Mouse (Mus musculus): ENCODE measurements around the gene Gm17606. TPM values are rescaled to one million over a fixed set of nuclear protein-coding genes. Genes with fewer than 3 reads are reported as not detected.

Gm17606 gene
- polyA plus RNA-seq (2021; fragmentation: Nextera tagmentation) = not detected in 2 replicates
- long read RNA-seq, experiment 1 = 0 reads
- long read RNA-seq, experiment 2 = 0 reads

DNA sequence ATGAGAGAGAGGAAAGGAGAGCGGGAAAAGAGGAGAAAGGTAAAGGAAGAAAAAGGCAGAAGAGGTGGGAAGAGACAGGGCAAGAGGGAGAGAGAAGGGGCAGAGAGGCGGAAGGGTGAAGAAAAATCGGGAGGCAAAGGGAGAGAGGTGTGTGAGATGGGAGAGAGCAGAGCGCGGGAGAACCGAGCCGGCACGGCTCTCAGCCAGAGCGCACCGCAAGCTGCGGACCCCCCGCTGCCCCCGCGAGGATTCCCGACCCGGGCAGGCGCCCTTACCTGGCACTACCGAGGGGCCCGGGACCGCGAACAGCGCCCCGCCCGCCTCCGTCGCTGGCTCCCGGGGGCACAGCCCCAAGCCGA lies at the start of gene Gm17606:
Gene Gm17606, plus strand, starts transcription at position 7 of the 359 bp plus-strand sequence.

GRCm38 (mm10) chr14:54605752-54606321 lies 34.9 kb upstream of the Gm17606 start, which contains the start of gene 4931414P19Rik:
Gene 4931414P19Rik, minus strand, starts transcription at chr14:54605993.

DNA sequence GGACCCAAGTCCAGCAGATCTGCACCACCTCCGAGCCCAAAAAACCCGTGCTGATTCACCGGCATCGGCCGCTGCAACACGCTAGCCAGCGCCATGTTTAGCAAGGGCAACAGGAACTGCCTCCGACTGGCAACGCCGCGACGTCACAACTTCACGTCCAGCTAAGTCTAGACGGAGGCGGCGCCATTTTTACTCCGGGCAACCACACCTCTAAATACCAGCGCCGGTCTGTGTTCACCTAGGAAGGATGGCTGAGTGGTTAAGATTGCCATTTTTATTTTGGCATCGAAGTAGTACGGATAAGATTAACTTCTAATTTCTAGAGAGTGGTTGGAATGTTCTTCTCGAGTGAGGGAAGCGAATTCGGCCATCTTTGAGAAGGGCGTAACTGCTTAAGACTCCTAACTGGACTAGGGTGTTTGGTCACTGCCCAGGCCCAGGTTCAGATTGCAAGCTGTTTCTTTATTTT lies 22.8 kb upstream of the Gm17606 start, which contains the start of gene Psmb5:
Gene Psmb5, minus strand, starts transcription at position 126 of the 469 bp plus-strand sequence.

GRCm38 (mm10) chr14:54621133-54621532 lies 19.6 kb upstream of the Gm17606 start, which contains the start of gene Psmb11:
Gene Psmb11, plus strand, starts transcription at chr14:54621433.

DNA sequence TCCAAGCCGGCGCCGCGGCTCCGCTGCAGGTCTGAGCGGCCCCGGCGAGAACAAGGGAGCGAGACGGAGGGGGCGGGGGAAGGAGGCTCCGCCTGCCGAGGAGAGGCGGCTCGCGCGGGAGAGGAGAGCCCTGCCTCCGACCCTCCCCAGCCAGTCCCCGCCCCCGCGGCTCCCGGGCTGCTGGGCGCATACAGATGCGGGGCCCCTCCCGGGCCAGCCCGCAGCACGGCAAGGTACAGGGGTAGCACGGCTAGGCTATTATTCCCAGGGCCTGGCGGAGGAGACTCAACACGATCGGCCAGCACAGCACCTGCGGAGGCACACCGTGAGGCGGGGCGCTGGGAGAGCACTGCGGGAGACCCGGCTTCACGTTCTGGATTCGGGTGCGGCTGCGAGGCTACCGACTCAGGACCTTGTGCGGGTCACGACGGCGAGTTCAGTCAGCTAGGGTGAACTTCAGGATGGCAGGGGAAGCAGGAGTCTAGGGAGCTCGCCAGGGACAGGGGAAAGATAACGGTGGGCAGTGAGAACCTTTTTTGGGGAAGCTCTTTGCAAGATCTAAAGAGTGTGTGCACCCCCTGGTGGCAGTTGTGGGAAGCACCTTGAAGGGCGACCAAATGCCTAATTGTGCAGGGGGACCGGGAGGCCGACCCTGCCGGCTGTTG lies 685 bp downstream of the Gm17606 start, which contains the start of gene Cdh24:
Gene Cdh24, minus strand, starts transcription at position 60 of the 665 bp plus-strand sequence.

DNA sequence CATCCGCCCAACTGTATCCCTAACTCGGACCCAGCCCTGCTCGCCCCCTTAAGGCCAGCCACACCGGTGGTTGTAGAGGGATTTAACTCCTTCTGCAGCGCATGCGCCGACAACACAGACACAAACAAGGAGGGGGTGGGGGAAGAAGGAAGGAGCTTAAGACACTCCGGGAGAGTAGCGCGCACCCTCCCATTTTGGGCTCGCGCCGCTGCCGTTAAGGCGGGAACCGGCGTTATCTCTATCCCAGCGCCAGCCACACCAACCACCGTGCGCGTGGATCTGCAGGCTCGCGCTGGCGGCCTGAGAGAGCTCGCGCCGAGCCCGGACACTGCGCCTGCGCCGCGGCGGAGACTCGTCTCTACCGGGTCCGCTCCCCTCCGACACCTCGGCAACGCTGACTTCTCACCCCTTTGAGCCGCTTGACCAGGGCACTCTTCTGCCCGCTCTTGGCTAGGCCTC lies 45.3 kb downstream of the Gm17606 start, which contains the start of gene 1700123O20Rik:
Gene 1700123O20Rik, plus strand, starts transcription at position 154 of the 459 bp plus-strand sequence.

DNA sequence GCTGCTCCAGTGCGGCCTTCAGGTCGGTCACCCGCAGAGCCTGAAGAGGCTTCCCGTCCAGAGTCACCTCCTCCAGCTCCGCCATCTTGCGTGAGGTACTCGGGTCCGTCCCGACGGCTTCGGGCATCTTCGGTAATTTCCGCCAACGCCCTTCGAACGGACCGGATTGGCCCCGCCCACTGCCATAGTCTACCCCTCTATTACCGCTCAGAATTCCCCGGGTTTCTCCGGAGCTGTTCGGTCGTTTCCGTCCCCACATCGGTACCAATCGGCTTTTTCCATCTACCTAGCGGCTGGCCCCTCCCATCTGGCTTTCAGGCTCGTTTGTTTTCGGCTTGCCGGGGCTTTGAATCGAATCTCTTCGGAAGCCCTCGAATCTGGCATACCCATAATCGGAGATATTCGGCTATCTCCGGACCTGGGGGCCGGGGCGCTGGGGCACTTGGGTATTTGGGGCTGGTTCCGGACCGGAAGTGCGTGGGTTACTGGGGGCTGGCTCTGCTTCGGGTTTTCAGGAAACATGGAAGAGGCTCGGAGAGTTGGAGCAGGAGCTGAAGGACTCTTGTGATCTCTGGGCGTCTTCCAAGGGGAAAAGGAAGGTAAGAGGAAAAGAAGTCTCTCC lies 45.9 kb downstream of the Gm17606 start, which contains the start of gene Acin1:
Gene Acin1, minus strand, starts transcription at position 410 of the 622 bp plus-strand sequence.

Small RNA genes within 50 kb of the gene (microRNA-seq; reads per million reads assigned to microRNA genes)
- gene Mir686 (not detected), gene Mir6948 (not detected)

Other genes with a start within 250 kb of the Gm17606 start
- 1.9 and 2.3 TPM in 2 replicates for gene Slc7a7, start 223.2 kb upstream of the Gm17606 start, polyA plus RNA-seq (2021; fragmentation: Nextera tagmentation)
- 440 and 462 TPM in 2 replicates for gene Mrpl52, start 214.0 kb upstream of the Gm17606 start, polyA plus RNA-seq (2021; fragmentation: Nextera tagmentation)
- 5.1 and 5.5 TPM in 2 replicates for gene Mmp14, start 209.3 kb upstream of the Gm17606 start, polyA plus RNA-seq (2021; fragmentation: Nextera tagmentation)
- gene Lrp10, start 176.8 kb upstream of the Gm17606 start, polyA plus RNA-seq (2021; fragmentation: Nextera tagmentation) = 15.3 and 18.7 TPM in 2 replicates
- gene Rem2, start 164.9 kb upstream of the Gm17606 start, polyA plus RNA-seq (2021; fragmentation: Nextera tagmentation) = 20.0 and 23.9 TPM in 2 replicates
- gene Prmt5, start 123.4 kb upstream of the Gm17606 start, polyA plus RNA-seq (2021; fragmentation: Nextera tagmentation) = 40.4 and 43.4 TPM in 2 replicates
- 4.4 and 5.7 TPM in 2 replicates for gene Haus4, start 86.3 kb upstream of the Gm17606 start, polyA plus RNA-seq (2021; fragmentation: Nextera tagmentation)
- gene Ajuba, start 63.4 kb upstream of the Gm17606 start, polyA plus RNA-seq (2021; fragmentation: Nextera tagmentation) = 0.75 and 0.79 TPM in 2 replicates
- gene 4931414P19Rik, start 35.0 kb upstream of the Gm17606 start, polyA plus RNA-seq (2021; fragmentation: Nextera tagmentation) = 1.5 and 2.4 TPM in 2 replicates
- gene Psmb5, start 22.9 kb upstream of the Gm17606 start, polyA plus RNA-seq (2021; fragmentation: Nextera tagmentation) = 695 and 703 TPM in 2 replicates
- gene Psmb11, start 19.5 kb upstream of the Gm17606 start, polyA plus RNA-seq (2021; fragmentation: Nextera tagmentation) = 0.05 and 0.16 TPM in 2 replicates
- gene Cdh24, start 412 bp downstream of the Gm17606 start, polyA plus RNA-seq (2021; fragmentation: Nextera tagmentation) = 0.85 and 1.1 TPM in 2 replicates
- gene 1700123O20Rik, start 45.3 kb downstream of the Gm17606 start, polyA plus RNA-seq (2021; fragmentation: Nextera tagmentation) = 45.3 and 57.3 TPM in 2 replicates
- 33.5 and 35.4 TPM in 2 replicates for gene Acin1, start 46.0 kb downstream of the Gm17606 start, polyA plus RNA-seq (2021; fragmentation: Nextera tagmentation)
- 0.05 TPM in 1 of 2 replicates, not detected in the other for gene Gm29776, start 57.9 kb downstream of the Gm17606 start, polyA plus RNA-seq (2021; fragmentation: Nextera tagmentation)
- gene Cebpe, start 71.2 kb downstream of the Gm17606 start, polyA plus RNA-seq (2021; fragmentation: Nextera tagmentation) = not detected in 2 replicates
- 24.6 and 27.1 TPM in 2 replicates for gene Slc7a8, start 141.0 kb downstream of the Gm17606 start, polyA plus RNA-seq (2021; fragmentation: Nextera tagmentation)
- not detected in 2 replicates for gene Rnf212b, start 173.2 kb downstream of the Gm17606 start, polyA plus RNA-seq (2021; fragmentation: Nextera tagmentation)
- gene Homez, start 230.0 kb downstream of the Gm17606 start, polyA plus RNA-seq (2021; fragmentation: Nextera tagmentation) = 7.2 and 7.3 TPM in 2 replicates
- gene Ppp1r3e, start 236.6 kb downstream of the Gm17606 start, polyA plus RNA-seq (2021; fragmentation: Nextera tagmentation) = 5.0 and 6.8 TPM in 2 replicates
- gene Bcl2l2, start 242.4 kb downstream of the Gm17606 start, polyA plus RNA-seq (2021; fragmentation: Nextera tagmentation) = 5.8 TPM in 2 replicates
- not detected in 2 replicates for gene Gm20521, start 242.5 kb downstream of the Gm17606 start, polyA plus RNA-seq (2021; fragmentation: Nextera tagmentation)

Data from layer of hippocampus, adult 6 months (tissue).